Mouse (Mus musculus) adrenal gland, postnatal 10 days (tissue): ENCODE data around the gene Gba. TPM values are rescaled to one million over a fixed set of nuclear protein-coding genes. Genes with fewer than 3 reads are reported as not detected.
A peak's percentile ranks its signal among the peaks of the same experiment; 100 is the strongest.

Source experiments
- DNase-seq: peaks from one replicate; pipeline ENCODE4 v3.0.0; 2021; ENCODE audit warnings: mixed read lengths
- microRNA-seq: library from miRNA; unstranded; fragments of <30 nt; microRNA quantifications from one replicate; pipeline ENCODE4 v1.2.0, GENCODE M21; 2021
- total RNA-seq, 2 experiments: library from RNA; stranded (reverse); gene quantifications; 2 replicates each; pipeline ENCODE4 v1.2.3; 2021

Gene Gba
- total RNA-seq, 2 experiments from 2014 or later = 47.8 to 48.1 TPM

DNA sequence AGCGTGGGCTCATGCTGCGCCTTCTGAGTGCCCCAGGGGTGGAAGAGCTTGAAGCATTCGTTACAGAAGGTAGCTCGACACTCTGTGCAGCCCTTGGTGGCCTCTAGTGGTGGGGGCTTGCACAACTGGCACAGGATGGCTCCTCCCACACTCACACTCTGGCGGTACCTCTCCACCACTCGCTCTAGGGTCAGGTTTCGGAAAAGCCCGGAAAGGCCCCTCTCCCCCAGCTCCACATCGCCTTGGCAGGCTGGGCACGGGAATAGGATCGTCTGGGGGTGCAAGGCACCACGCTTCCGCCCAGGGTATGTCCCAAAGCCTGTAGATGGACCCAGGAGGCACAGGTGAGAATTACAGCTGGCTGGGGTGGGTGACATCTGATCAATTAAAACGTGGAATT is 40.9 kb downstream of the Gba start:
- peak; percentile 29 for DNase-seq

DNA sequence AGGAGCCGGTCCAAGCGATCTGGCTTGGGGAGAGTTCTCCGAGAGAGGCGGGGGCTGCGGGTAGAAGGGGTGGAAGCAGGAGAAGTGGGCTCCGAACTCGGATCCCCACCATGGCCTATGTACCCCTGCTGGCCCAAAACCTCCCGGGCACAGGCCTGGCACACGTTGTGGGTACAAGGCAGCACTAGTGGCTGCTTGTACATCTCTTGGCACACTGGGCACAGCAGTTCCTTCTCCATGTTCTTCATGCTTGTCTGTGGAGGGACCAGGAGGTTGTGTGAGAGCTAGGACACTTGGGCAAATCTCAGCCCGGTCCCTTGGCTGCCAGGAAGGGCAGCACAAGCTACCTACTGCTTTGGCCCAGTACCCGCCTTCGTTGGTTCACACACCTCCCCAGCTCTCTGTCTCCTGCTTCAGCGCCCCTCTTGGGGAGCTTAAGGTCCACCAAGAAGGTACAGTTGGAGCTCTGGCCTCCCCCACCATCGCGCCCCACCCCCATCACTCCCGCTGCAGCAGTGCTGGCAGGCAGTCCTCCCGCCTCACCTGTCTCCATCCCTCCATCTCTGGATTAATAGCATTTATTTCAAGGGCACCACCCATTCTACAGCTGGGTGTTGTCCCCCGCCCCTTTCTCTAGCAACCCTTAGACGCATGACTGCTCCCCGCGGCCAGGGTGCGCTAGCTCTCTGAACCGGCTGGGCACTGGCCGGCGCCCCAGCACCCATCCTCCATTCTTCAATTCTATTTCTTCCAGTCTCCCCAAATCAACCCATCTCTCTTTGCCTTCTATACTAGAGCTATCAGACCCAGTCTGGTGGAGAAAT is 41.6 kb downstream of the Gba start:
- DNase-seq = peak; percentile 29

DNA sequence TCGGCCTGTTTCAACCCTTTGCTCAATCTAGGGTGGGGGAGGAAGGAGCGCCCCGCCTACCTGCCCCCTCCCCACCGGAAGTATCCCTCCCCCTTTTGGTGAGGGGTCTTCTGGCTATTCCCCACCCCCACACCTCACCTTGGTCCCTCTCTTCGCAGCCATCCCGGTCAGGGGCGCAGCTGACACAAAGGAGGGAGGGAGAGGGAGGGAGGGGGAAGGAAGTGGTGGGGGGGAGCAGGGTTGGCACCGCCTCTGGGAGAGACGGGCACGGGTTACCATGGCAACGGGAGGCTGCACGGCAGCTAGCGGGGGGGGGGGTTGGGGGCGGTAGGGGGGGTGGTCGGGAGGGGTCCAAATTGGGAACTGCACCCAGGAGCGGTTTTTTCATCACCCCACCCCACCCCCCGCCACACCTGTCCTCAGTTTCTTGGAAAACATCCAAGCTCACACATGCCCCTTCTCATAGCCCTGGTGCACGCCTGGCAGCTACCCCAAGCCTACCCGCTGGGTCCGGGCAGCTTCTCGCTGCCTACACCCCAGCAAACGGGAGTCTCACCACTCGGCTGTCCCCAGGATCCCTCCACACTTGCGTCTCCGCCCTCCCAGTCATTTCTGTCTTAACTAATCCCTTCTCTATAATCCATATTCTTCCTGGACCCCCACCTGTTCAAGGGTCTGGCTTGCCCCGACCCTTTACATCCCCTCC is 42.4 kb downstream of the Gba start:
- peak; percentile 33 for DNase-seq

DNA sequence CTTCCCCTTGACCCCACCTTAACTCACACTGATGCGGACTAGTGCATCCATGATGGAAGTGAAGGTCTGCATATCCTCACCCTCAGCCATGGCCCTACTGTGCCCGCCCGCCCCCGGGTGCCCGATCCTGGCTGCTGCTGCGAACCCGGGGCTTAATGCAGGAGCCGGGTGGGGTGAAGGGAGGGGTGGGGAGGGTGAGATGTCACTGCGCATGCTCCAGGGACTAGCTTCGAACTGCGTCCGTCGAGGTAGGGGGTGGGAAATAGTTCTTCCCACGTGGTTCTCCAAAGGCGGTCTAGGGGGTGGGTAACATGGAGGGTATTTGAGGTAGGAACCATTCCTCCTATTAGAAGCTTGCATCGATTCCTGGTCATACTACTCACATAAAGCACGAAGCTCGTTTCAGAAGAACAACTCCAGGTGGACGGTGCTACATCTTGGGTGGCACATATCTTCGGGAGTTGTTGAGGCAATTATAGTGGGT is 43.0 kb downstream of the Gba start, which contains the start of gene Krtcap2:
Gene Krtcap2 (plus strand): TSS at position 279 of the 484 bp plus-strand sequence.
- DNase-seq = peak; percentile 28

DNA sequence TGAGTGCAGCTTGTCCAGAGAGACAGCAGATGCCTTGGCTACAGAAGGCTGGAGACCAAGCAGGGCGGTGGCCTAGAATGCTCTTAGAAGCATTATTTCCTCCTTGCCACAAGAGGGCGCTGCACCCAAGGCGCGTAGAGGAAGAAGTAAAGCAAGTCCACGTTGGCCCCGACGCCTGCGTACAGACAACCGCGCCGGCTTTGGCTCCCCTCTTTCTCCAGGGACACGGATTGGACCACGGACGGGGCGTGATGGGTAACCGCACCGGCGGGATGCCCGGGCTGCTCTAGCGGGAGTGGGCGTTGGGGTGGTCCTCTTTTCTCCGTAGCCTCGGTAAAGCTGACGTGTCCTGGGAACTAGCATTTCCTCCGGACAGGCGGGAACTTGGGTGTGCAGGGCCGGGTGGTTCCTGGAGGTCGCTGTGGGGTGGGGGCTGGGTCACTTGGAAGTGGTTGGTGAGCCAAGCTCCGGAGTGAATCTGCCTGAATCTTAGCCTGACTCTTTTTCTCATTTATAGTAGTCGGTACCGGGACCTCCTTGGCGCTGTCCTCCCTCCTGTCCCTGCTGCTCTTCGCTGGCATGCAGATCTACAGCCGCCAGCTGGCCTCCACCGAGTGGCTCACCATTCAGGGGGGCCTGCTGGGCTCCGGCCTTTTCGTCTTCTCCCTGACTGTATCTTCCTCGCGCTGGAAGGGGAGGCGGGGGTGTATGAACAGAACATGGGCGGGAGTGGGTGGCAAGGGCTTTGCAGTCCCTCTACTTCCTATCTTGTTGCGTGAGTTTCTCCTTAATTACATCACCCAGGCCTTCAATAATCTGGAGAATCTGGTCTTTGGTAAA is 43.8 kb downstream of the Gba start, which contains the start of gene Trim46:
Gene Trim46 (minus strand): TSS at position 49 of the 840 bp plus-strand sequence.
- DNase-seq = peak; percentile 92

DNA sequence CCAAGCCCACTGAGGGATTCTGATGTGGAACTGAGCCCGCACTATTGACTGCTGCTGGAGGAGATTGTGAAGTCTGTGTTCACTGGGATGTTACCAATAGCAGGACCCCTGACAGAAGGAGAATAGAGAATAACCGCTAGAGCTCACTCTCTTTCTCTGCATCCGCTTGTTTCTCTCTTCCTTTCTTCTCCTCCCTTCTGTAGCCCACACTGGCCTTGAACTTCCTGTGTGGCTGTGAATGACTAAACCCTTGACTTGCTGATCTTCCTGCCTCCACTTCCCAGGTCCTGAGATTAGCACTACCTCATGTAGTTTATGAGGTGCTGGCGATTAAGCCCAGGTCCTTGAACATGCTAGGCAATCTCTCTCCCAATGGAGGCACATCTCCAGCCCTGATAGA is 44.7 kb downstream of the Gba start:
- DNase-seq = no peak

DNA sequence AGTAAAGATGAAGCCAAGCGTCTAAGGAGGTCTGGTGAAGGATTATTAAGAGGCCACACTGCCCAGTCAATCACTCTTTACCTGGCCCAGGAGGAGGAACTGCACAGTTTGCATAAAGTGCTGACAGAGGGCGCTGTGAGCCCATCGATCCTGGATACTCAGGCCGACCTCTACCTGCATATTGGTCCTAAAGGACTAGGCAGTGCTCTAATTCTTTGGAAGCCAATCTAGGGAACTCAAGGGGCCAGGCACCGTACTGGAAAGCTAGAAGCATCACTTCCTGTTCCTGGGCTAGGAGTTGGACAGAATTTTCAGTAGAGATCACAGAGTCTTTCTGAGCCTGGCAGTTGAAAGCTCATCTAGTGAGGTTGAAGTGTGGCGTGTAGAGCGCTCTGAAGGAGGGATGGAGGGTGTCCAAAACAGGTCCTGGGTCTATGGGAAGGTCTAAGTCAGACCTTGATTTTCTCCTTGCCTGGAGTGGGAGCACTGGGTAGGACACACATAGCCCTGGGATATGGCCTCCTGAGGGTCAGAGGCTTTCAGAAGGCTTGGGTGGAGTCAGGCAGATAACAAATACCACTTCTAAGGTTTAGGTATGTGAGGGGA is 47.8 kb downstream of the Gba start:
- DNase-seq = peak; percentile 74

DNA sequence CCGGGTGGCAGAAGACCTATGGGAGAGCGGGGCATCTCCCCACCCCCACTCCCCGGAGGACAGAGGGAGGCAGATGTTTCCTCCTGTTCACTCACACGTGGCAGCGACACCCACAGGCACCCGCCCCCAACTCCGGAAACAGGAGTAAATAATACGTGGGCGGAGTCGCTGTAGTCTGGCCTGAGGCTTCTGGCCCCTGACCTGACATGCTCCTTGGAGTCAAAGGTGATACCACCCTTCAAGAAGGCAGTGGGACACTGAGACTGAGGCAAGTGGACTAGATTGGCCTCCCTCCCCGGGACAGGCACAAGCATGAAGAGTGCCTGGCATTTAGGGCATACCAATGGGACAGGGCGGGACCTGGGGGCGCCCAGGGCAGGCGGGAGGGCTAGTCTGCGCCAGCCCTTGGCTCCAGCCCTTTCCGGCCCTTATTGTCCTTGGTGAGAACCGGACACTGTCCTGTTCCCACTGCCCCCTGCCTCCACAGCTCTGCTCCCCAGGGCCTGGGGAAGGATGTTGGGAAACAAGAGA is 48.7 kb downstream of the Gba start:
- DNase-seq = peak; percentile 57

DNA sequence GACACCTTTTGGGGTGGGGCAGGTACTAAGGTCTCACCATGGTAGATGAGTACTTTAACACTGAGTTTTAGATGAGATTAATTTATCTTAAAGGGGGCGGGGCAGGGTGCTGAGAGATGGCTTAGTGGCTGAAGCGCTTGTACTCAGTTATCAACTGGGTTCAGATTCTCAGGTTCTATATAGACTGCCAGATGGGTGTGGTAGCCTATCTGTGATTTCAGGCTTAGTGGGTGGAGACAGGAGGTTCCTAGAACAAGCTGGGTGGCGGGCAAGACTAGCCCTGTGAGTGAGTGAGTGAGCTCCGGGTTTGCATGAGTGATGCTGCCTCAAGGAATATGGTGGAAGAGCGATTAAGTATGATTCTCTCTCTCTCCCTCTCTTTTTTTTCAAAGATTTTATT is 52.3 kb downstream of the Gba start:
- no peak for DNase-seq

DNA sequence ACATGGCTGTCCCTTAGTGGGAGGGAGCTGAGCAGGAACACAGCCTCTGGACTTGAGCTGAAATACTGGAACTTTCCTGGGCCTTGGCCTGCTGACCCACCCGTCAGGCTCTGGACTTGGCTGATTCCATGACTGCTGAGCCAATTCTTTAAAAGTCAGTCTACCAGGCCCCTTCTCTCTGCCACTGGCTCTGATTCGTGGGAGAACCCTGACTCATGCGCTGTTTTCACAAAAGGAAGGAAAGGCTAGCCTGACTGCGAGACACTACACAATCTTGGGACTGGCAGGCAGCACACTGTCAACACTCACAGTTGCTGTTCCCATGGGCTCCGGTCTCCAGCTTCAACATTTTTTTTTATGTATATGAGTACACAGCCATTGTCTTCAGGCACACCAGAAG is 53.4 kb downstream of the Gba start:
- no peak for DNase-seq

Small RNA genes lying within 50 kb of the gene (microRNA-seq; reads per million reads assigned to microRNA genes)
- gene Mir92b = 66.0 reads per million, percentile 39 among the genes with 10 or more reads in this experiment

Other genes starting within 250 kb of the Gba start
- 10 to 100 TPM; 19.2 to 23.2 TPM for gene Rusc1, start 109.6 kb upstream of the Gba start, total RNA-seq
- gene Gm43738, start 101.8 kb upstream of the Gba start, total RNA-seq = not detected
- 10 to 100 TPM; 56.9 to 70.2 TPM for gene Fdps, start 101.0 kb upstream of the Gba start, total RNA-seq
- gene Pklr, start 66.8 kb upstream of the Gba start, total RNA-seq = 10 to 100 TPM; 15.2 to 41.1 TPM
- gene Hcn3, start 42.7 kb upstream of the Gba start, total RNA-seq = 1 to 10 TPM; 2.2 to 5.7 TPM
- 10 to 100 TPM; 42.0 to 65.6 TPM for gene Clk2, start 38.1 kb upstream of the Gba start, total RNA-seq
- 10 to 100 TPM; 67.9 to 72.7 TPM for gene Scamp3, start 25.5 kb upstream of the Gba start, total RNA-seq
- 10 to 100 TPM; 16.2 to 24.8 TPM for gene Fam189b, start 19.8 kb upstream of the Gba start, total RNA-seq
- 10 to 100 TPM; 21.8 to 22.6 TPM for gene Thbs3, start 12.3 kb downstream of the Gba start, total RNA-seq
- gene Mtx1, start 24.2 kb downstream of the Gba start, total RNA-seq = 100 to 1,000 TPM; 176 to 198 TPM
- gene Muc1, start 26.1 kb downstream of the Gba start, total RNA-seq = under 1 TPM; 0.51 to 0.55 TPM
- 100 to 1,000 TPM; 109 to 116 TPM for gene Krtcap2, start 43.0 kb downstream of the Gba start, total RNA-seq
- gene Trim46, start 43.4 kb downstream of the Gba start, total RNA-seq = 1 to 10 TPM; 2.0 to 4.2 TPM
- gene Dpm3, start 56.4 kb downstream of the Gba start, total RNA-seq = 100 to 1,000 TPM; 115 to 122 TPM
- gene Slc50a1, start 67.6 kb downstream of the Gba start, total RNA-seq = 10 to 100 TPM; 46.7 to 53.1 TPM
- 10 to 100 TPM; 25.0 to 34.3 TPM for gene Efna1, start 78.2 kb downstream of the Gba start, total RNA-seq
- under 1 TPM; 0.51 to 0.73 TPM for gene Efna3, start 120.0 kb downstream of the Gba start, total RNA-seq
- 1 to 10 TPM; 1.7 to 2.2 TPM for gene Efna4, start 135.1 kb downstream of the Gba start, total RNA-seq
- 10 to 100 TPM; 62.8 to 68.9 TPM for gene Adam15, start 147.1 kb downstream of the Gba start, total RNA-seq
- gene Dcst2, start 159.0 kb downstream of the Gba start, total RNA-seq = under 1 TPM; 0.48 to 0.82 TPM
- gene Dcst1, start 162.3 kb downstream of the Gba start, total RNA-seq = under 1 TPM in 1 of 2 experiments, not detected in 1; 0.45 TPM
- 10 to 100 TPM; 62.3 to 62.4 TPM for gene Zbtb7b, start 191.8 kb downstream of the Gba start, total RNA-seq
- gene Lenep, start 199.9 kb downstream of the Gba start, total RNA-seq = under 1 TPM in 1 of 2 experiments, not detected in 1; 0.24 TPM
- 10 to 100 TPM; 49.4 to 54.6 TPM for gene Flad1, start 208.9 kb downstream of the Gba start, total RNA-seq
- 10 to 100 TPM; 39.8 to 43.2 TPM for gene Cks1b, start 215.5 kb downstream of the Gba start, total RNA-seq
- 100 to 1,000 TPM in 1 of 2 experiments, 10 to 100 TPM in 1; 94.4 to 108 TPM for gene Shc1, start 215.5 kb downstream of the Gba start, total RNA-seq
- 10 to 100 TPM; 34.2 to 36.9 TPM for gene Pygo2, start 227.3 kb downstream of the Gba start, total RNA-seq
- gene Pbxip1, start 233.8 kb downstream of the Gba start, total RNA-seq = 10 to 100 TPM; 46.0 to 62.1 TPM